ENCODE assay signal across 19 mouse cellular contexts in the genomic region with DNA sequence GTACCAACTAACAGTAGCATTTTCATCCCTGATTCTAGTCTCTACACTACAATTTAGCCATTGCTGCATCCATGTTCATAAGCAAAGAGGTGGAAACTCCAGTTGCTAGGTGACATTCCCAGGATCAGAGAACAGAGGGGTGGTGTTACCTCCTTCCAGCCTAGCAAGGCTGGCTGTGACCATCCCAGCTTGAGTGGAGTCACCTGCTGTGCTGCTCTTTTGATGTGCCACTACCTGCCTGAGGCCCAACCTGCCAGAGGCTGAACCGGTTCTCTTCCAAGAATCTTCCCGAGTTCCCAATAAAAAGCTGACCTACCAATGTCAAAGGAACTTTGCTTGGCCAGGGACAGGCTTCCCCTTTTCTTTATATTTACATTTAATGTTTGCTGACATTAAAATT.
"Had no signal": no experiment of that assay in that cellular context is flagged by ENCODE, and none has a peak within 500 bp of the region (broad histone marks: within the 10 kb centered on the region; RNA-seq: fewer than 3 reads in every experiment).

No protein-coding gene starts in this region.

- H3K4me3 ChIP-seq: lung, embryonic 15.5 days; megakaryocyte, embryonic 14.5 days; midbrain, embryonic 13.5 days; midbrain, embryonic 15.5 days; neural tube, embryonic 12.5 days had no signal

- H3K36me3 ChIP-seq: lung, embryonic 15.5 days; midbrain, embryonic 13.5 days; midbrain, embryonic 15.5 days; neural tube, embryonic 12.5 days had no signal

- H3K9me3 ChIP-seq: lung, embryonic 15.5 days; megakaryocyte, embryonic 14.5 days; midbrain, embryonic 13.5 days; midbrain, embryonic 15.5 days; neural tube, embryonic 12.5 days had no signal

- H3K27me3 ChIP-seq: lung, embryonic 15.5 days; megakaryocyte, embryonic 14.5 days; midbrain, embryonic 13.5 days; midbrain, embryonic 15.5 days; neural tube, embryonic 12.5 days had no signal

- H3K4me2 ChIP-seq: lung, embryonic 15.5 days; midbrain, embryonic 11.5 days; midbrain, embryonic 13.5 days; midbrain, embryonic 15.5 days; neural tube, embryonic 12.5 days had no signal

- H3K4me1 ChIP-seq: lung, embryonic 15.5 days; megakaryocyte, embryonic 14.5 days; midbrain, embryonic 13.5 days; midbrain, embryonic 15.5 days; neural tube, embryonic 12.5 days had no signal

- H3K27ac ChIP-seq: lung, embryonic 15.5 days; macrophage; midbrain, embryonic 13.5 days; midbrain, embryonic 15.5 days; neural tube, embryonic 12.5 days had no signal

- DNase-seq: lung, adult 2 months; lung, postnatal 14 days; lung, postnatal 36 days; retina, postnatal 1 day; right cerebral cortex, adult 18-20 months; right cerebral cortex, postnatal 25 days; right cerebral cortex, postnatal 4 days; spleen, adult 18-20 months; thymus, adult 18-20 months; thymus, postnatal 25 days; thymus, postnatal 4 days had no signal

- H3K9ac ChIP-seq: lung, embryonic 15.5 days; midbrain, embryonic 13.5 days; midbrain, embryonic 15.5 days; neural tube, embryonic 12.5 days had no signal

- ATAC-seq: lung, postnatal 0 days; midbrain, embryonic 13.5 days; midbrain, embryonic 15.5 days had no signal
